Mouse (Mus musculus): ENCODE results near the gene Ppp2r3a.

GRCm38 (mm10) chr9:101262815-101263214 lies 11.2 kb upstream of the Ppp2r3a start:
- TF ChIP-seq CTCF (IDR thresholded peaks at IDR 0.05; ENCODE audit: borderline replicate concordance, control insufficient read depth, extremely low read depth, insufficient read depth, low read length, poor library complexity) (no peak), POLR2A (IDR thresholded peaks at IDR 0.05; ENCODE audit: control insufficient read depth, extremely low read depth, insufficient read depth, low read length, poor library complexity) (no peak)

Data from thymus, adult 2 months (tissue).